ENCODE assay signal across 16 mouse cellular contexts in the genomic region with DNA sequence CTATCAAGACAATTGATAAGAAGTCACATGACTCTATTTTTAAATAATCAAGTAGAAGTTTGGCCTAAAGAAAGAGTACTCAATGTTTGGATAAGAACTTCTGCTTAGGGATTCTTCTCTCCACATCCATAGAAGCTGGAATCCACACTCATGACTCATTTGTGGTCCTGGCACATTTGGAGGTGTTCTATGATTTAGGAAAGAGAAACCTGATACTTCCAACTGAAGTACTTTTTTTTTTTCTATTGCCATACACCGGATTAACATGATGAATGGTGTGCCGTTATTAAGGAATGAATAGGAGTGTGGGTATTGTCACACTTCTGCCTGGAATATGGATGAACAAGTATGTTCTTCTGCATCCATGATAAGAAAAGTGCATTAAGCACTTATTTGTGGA.
"Had no signal": no experiment of that assay in that cellular context is flagged by ENCODE, and none has a peak within 500 bp of the region (broad histone marks: within the 10 kb centered on the region; RNA-seq: fewer than 3 reads in every experiment).

No protein-coding gene starts in this region.

- H3K4me1 ChIP-seq: liver, embryonic 15.5 days; lung, embryonic 15.5 days; midbrain, embryonic 10.5 days; midbrain, embryonic 12.5 days; neural tube, embryonic 12.5 days; stomach, embryonic 15.5 days had no signal

- DNase-seq: liver, postnatal 0 days; lung, adult 2 months; lung, postnatal 4 days; midbrain, embryonic 14.5 days; right cerebral cortex, postnatal 14 days; thymus, adult 2 months; thymus, postnatal 25 days; thymus, postnatal 4 days had no signal

- H3K27ac ChIP-seq: liver, embryonic 15.5 days; lung, embryonic 15.5 days; midbrain, embryonic 10.5 days; midbrain, embryonic 12.5 days; neural tube, embryonic 12.5 days; stomach, embryonic 15.5 days; stomach, postnatal 0 days had no signal

- H3K9ac ChIP-seq: liver, embryonic 15.5 days; liver, postnatal 0 days; lung, embryonic 15.5 days; midbrain, embryonic 12.5 days; neural tube, embryonic 12.5 days; stomach, embryonic 15.5 days had no signal

- ATAC-seq: liver, postnatal 0 days; lung, postnatal 0 days had no signal

- H3K36me3 ChIP-seq: liver, embryonic 15.5 days; lung, embryonic 15.5 days; midbrain, embryonic 10.5 days; midbrain, embryonic 12.5 days; neural tube, embryonic 12.5 days; stomach, embryonic 15.5 days had no signal

- H3K4me2 ChIP-seq: liver, embryonic 15.5 days; lung, embryonic 15.5 days; midbrain, embryonic 12.5 days; neural tube, embryonic 12.5 days; stomach, embryonic 15.5 days had no signal

- H3K27me3 ChIP-seq: liver, embryonic 15.5 days; lung, embryonic 15.5 days; midbrain, embryonic 12.5 days; neural tube, embryonic 12.5 days; stomach, embryonic 15.5 days had no signal

- H3K4me3 ChIP-seq: liver, embryonic 15.5 days; lung, embryonic 15.5 days; midbrain, embryonic 10.5 days; midbrain, embryonic 12.5 days; neural tube, embryonic 12.5 days; stomach, embryonic 15.5 days had no signal

- H3K9me3 ChIP-seq: liver, embryonic 15.5 days; lung, embryonic 15.5 days; midbrain, embryonic 10.5 days; midbrain, embryonic 12.5 days; neural tube, embryonic 12.5 days; stomach, embryonic 15.5 days had no signal
